Mouse (Mus musculus) liver, embryonic 15.5 days (tissue): ENCODE measurements around the gene Ces1g. TPM values are rescaled to one million over a fixed set of nuclear protein-coding genes. Genes with fewer than 3 reads are reported as not detected.

Source experiments
- ATAC-seq: fragments of 200-750 bp; cut with Nextera tagmentation; 2 replicates; pipeline ENCODE4 v1.8.0; 2017; ENCODE audit warnings: moderate number of reproducible peaks, mild to moderate bottlenecking, moderate library complexity; ENCODE audit not compliant: insufficient read depth
- H3K27ac ChIP-seq: fragments of 300-500 bp; sonication (generic); replicated peaks from 2 replicates; pipeline ENCODE4 v1.5.1; 2015; ENCODE audit warnings: mild to moderate bottlenecking, inconsistent platforms
- H3K27me3 ChIP-seq: fragments of 300-500 bp; sonication (generic); 2 replicates; pipeline ENCODE4 v1.6.1; 2015; ENCODE audit warnings: mild to moderate bottlenecking, inconsistent platforms
- H3K36me3 ChIP-seq: fragments of 300-500 bp; sonication (generic); replicated peaks from 2 replicates; pipeline ENCODE4 v1.6.1; 2015; ENCODE audit warnings: moderate library complexity, mild to moderate bottlenecking, inconsistent platforms
- H3K4me1 ChIP-seq: fragments of 300-500 bp; sonication (generic); replicated peaks from 2 replicates; pipeline ENCODE4 v1.6.1; 2015; ENCODE audit warnings: inconsistent platforms
- H3K4me2 ChIP-seq: fragments of 300-500 bp; sonication (generic); 2 replicates; pipeline ENCODE4 v1.6.1; 2015; ENCODE audit warnings: moderate library complexity, mild to moderate bottlenecking, inconsistent platforms
- H3K4me3 ChIP-seq: fragments of 300-500 bp; sonication (generic); replicated peaks from 2 replicates; pipeline ENCODE4 v1.5.1; 2015; ENCODE audit warnings: mild to moderate bottlenecking, inconsistent platforms
- H3K9ac ChIP-seq: fragments of 300-500 bp; sonication (generic); 2 replicates; pipeline ENCODE4 v1.6.1; 2015; ENCODE audit warnings: moderate library complexity, mild to moderate bottlenecking, inconsistent platforms
- H3K9me3 ChIP-seq: fragments of 300-500 bp; sonication (generic); replicated peaks from 2 replicates; pipeline ENCODE4 v1.6.1; 2016; ENCODE audit warnings: inconsistent platforms
- WGBS: fragments of 180-500 bp; shearing (Covaris S2); methylation state at CpG from one replicate; pipeline ENCODE4 v1.1.7; 2015; ENCODE audit warnings: mixed read lengths; ENCODE audit not compliant: insufficient replicate concordance; 5-methylcytosine and 5-hydroxymethylcytosine counted together
- polyA plus RNA-seq: library from polyadenylated mRNA; unstranded; fragments of >200 nt; fragmentation: Nextera tagmentation; extraction: Ambion mirVana; gene quantifications from 2 replicates; pipeline ENCODE4 v1.2.1, GENCODE M21; 2015

Ces1g gene
- polyA plus RNA-seq, 1 experiment from 2014 or later = 3.8 TPM

DNA sequence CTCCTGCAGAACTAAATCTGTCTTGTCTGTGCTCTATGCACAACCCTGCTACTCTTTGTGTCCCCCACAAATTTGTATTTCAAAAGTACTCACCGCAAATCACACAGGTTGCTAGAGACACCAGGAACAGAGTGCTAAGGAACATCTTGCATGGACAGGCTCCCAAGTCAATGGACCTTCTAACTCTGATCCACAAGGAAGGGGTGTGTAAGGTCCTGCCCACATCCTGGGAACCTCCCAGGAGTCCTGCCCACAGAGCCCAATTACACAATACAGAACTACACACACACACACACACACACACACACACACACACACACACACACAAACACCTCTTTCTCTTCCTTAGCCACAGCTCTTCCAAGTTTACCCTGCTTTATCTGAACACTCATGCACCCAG, 57.6 kb downstream of the Ces1g start, which contains the start of gene Ces1f:
TSS of gene Ces1f (minus strand) at position 192 of the 400 bp plus-strand sequence.
- Histone ChIP-seq H3K4me1 (no peaks in the 10 kb centered on the region), H3K27ac (no peak within 1 kb of the TSS), H3K4me3 (no peak within 1 kb of the TSS), H3K27me3 (no peaks in the 10 kb centered on the region), H3K9ac (no peak within 1 kb of the TSS), H3K9me3 (no peaks in the 10 kb centered on the region), H3K4me2 (no peak within 1 kb of the TSS), H3K36me3 (no peaks in the 10 kb centered on the region)
- no peak for ATAC-seq
- 77% methylated on average over 1 of the region's 1 CpGs for WGBS

GRCm38 (mm10) chr8:93278176-93278805, 58.8 kb downstream of the Ces1g start:
- Histone ChIP-seq H3K9ac (no peak overlapping the region), H3K36me3 (no peaks in the 10 kb centered on the region), H3K4me2 (no peak overlapping the region), H3K4me3 (no peak overlapping the region), H3K27ac (no peak overlapping the region), H3K4me1 (no peaks in the 10 kb centered on the region), H3K9me3 (no peaks in the 10 kb centered on the region), H3K27me3 (no peaks in the 10 kb centered on the region)
- ATAC-seq = no peak
- WGBS = 58% methylated on average over 4 of the region's 4 CpGs

- Histone ChIP-seq H3K9ac (no peak overlapping the region), H3K4me1 (no peaks in the 10 kb centered on the region), H3K9me3 (no peaks in the 10 kb centered on the region), H3K27ac (no peak overlapping the region), H3K4me2 (no peak overlapping the region), H3K4me3 (no peak overlapping the region), H3K27me3 (no peaks in the 10 kb centered on the region), H3K36me3 (no peaks in the 10 kb centered on the region)
- 61% methylated on average over 4 of the region's 4 CpGs for WGBS
- ATAC-seq = no peak
Measured at GRCm38 (mm10) chr8:93274609-93275008, 62.5 kb downstream of the Ces1g start.

DNA sequence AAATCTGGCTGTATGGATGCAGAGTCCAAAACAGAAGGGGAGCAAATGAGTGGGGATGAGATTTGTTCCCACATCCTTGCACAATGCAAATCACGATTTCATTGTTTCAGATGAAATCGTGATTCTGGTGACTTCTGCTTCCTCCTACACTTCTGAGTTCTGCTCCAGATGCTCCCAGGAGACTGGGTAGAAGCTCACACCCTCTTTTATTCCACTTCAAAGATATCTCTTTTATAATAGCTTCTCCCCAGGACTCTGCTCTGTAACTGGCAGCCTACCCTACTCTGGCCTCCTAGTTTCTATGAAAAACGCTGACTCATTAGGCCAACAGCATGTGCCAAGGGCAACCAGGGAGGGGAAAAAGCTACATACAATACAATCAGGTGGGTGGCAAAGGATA, 63.8 kb downstream of the Ces1g start:
- H3K9me3 ChIP-seq = no peaks in the 10 kb centered on the region
- H3K36me3 ChIP-seq = no peaks in the 10 kb centered on the region
- 67% methylated on average over 3 of the region's 3 CpGs for WGBS
- H3K4me3 ChIP-seq = no peak overlapping the region
- H3K27ac ChIP-seq = no peak overlapping the region
- no peaks in the 10 kb centered on the region for H3K4me1 ChIP-seq
- H3K9ac ChIP-seq = no peak overlapping the region
- no peak for ATAC-seq
- H3K27me3 ChIP-seq = no peaks in the 10 kb centered on the region
- no peak overlapping the region for H3K4me2 ChIP-seq

DNA sequence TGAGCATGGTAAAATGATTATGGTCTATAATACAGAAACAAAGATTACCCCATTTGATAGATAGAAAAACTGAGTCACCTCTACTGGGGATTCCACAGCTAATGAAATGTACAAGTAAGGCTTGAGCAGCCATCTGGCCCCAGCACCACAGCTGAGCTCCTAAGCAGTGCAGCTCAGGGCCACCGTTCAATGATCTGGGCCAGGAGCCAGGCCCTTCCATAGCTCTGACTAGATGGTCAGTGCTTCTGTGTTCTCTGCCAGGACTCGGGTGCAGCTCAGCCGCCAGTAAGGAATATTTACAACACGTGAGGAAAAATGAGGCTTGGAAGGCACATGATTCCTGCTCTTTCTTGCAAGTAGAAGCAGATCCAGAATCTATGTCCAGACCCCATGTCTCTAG, 64.4 kb downstream of the Ces1g start:
- Histone ChIP-seq H3K9ac (no peak overlapping the region), H3K27me3 (no peaks in the 10 kb centered on the region), H3K4me2 (no peak overlapping the region), H3K36me3 (no peaks in the 10 kb centered on the region), H3K4me1 (no peaks in the 10 kb centered on the region), H3K9me3 (no peaks in the 10 kb centered on the region), H3K4me3 (no peak overlapping the region), H3K27ac (no peak overlapping the region)
- WGBS = 66% methylated on average over 4 of the region's 4 CpGs
- no peak for ATAC-seq

- no peak overlapping the region for H3K9ac ChIP-seq
- H3K4me2 ChIP-seq = no peak overlapping the region
- H3K4me3 ChIP-seq = no peak overlapping the region
- WGBS = 30% methylated on average over 2 of the region's 2 CpGs
- H3K36me3 ChIP-seq = no peaks in the 10 kb centered on the region
- no peaks in the 10 kb centered on the region for H3K27me3 ChIP-seq
- no peak for ATAC-seq
- H3K27ac ChIP-seq = no peak overlapping the region
- no peaks in the 10 kb centered on the region for H3K4me1 ChIP-seq
- no peaks in the 10 kb centered on the region for H3K9me3 ChIP-seq
Measured at GRCm38 (mm10) chr8:93261436-93261835, 75.7 kb downstream of the Ces1g start.

DNA sequence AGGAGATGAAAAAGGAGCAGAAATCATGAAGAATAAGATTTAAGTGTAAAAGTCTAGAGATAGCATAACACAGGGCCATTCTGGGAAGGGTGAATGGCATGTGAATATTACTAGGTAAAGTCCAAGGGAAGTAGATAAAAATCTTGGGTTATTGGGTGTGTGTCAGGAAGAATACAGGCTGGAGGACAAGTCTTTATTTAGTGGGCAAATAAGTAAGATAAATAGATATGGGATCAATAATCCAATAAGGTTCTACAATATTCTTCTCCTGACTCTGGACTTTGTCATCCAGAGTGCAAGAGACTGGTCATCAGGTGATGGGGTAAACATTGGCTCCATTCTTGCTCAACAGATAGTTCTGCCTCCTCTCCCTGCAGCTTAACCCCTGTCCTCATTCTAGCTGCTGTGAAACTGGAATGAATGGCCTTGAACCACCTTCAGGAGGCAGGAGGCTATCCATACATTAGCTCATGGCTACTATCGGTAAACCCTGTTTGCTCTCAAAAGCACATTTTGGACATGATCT, 84.6 kb downstream of the Ces1g start:
- peak; percentile 74 for ATAC-seq
- Histone ChIP-seq H3K36me3 (no peaks in the 10 kb centered on the region), H3K27me3 (no peaks in the 10 kb centered on the region), H3K9me3 (no peaks in the 10 kb centered on the region), H3K9ac (no peak overlapping the region), H3K4me1 (no peaks in the 10 kb centered on the region), H3K4me2 (no peak overlapping the region), H3K27ac (no peak overlapping the region), H3K4me3 (no peak overlapping the region)
- 65% methylated on average over 1 of the region's 1 CpGs for WGBS

Other genes with a start within 250 kb of the Ces1g start
- 6.2 and 10.3 TPM in 2 replicates for gene Ces1c, start 206.0 kb downstream of the Ces1g start, polyA plus RNA-seq
- 34.4 and 36.8 TPM in 2 replicates for gene Ces1d, start 139.5 kb downstream of the Ces1g start, polyA plus RNA-seq
- 4.7 and 5.7 TPM in 2 replicates for gene Ces1e, start 107.7 kb downstream of the Ces1g start, polyA plus RNA-seq
- 0.30 and 0.52 TPM in 2 replicates for gene Ces1f, start 57.6 kb downstream of the Ces1g start, polyA plus RNA-seq
- gene Ces1h, start 42.4 kb upstream of the Ces1g start, polyA plus RNA-seq = not detected in 2 replicates
- not detected in 2 replicates for gene Ces5a, start 198.5 kb upstream of the Ces1g start, polyA plus RNA-seq